Mouse (Mus musculus) heart, adult 2 months (tissue): Measurements from ENCODE around the gene Capzb. TPM values are rescaled to one million over a fixed set of nuclear protein-coding genes. Genes with fewer than 3 reads are reported as not detected.

Experiments used
- DNase-seq, 2 experiments: peaks; one replicate each; pipeline ENCODE4 v3.0.0; 2021
- H3K27ac ChIP-seq: fragments of 200-600 bp; 2 replicates; pipeline ENCODE4 v1.8.1; 2022
- H3K27me3 ChIP-seq: fragments of 200-500 bp; 2 replicates; pipeline ENCODE4 v1.6.1; 2012; ENCODE audit warnings: mild to moderate bottlenecking, low read length, inconsistent platforms, mixed read lengths; ENCODE audit not compliant: control insufficient read depth, insufficient read depth
- H3K36me3 ChIP-seq: fragments of 200-500 bp; 2 replicates; pipeline ENCODE4 v1.6.1; 2012; ENCODE audit warnings: low read length, inconsistent platforms; ENCODE audit not compliant: control insufficient read depth, insufficient read depth
- H3K4me1 ChIP-seq: fragments of 200-500 bp; 2 replicates; pipeline ENCODE4 v1.6.1; 2011; ENCODE audit warnings: low read length; ENCODE audit not compliant: control insufficient read depth, insufficient read depth
- H3K4me3 ChIP-seq: fragments of 200-600 bp; 2 replicates; pipeline ENCODE4 v1.8.1; 2022
- H3K79me2 ChIP-seq: fragments of 200-500 bp; replicated peaks from 2 replicates; pipeline ENCODE4 v1.6.1; 2012; ENCODE audit warnings: mild to moderate bottlenecking, inconsistent platforms, low read length, moderate library complexity, mixed read lengths; ENCODE audit not compliant: control insufficient read depth, insufficient read depth
- H3K9ac ChIP-seq: fragments of 200-500 bp; 2 replicates; pipeline ENCODE4 v1.6.1; 2012; ENCODE audit warnings: low read depth, mild to moderate bottlenecking, control low read depth, inconsistent platforms, low read length, mixed read lengths
- CTCF ChIP-seq: fragments of 200-600 bp; IDR thresholded peaks from 2 replicates; pipeline ENCODE4 v1.8.1; 2022; ENCODE audit warnings: antibody characterized with exemption, mild to moderate bottlenecking, moderate library complexity
- EP300 ChIP-seq: fragments of 200-500 bp; IDR thresholded peaks from 2 replicates; pipeline ENCODE4 v1.6.1; 2011; ENCODE audit warnings: low read depth, low read length, control low read depth; ENCODE audit not compliant: insufficient read depth
- POLR2A ChIP-seq: fragments of 200-500 bp; IDR thresholded peaks from 2 replicates; pipeline ENCODE4 v1.6.1; 2011; ENCODE audit warnings: mild to moderate bottlenecking, low read depth, low read length, control low read depth; ENCODE audit not compliant: insufficient read depth
- WGBS: fragments of 180-500 bp; shearing (Covaris S2); methylation state at CpG from one replicate; pipeline ENCODE4 v1.1.7; 2018; 5-methylcytosine and 5-hydroxymethylcytosine counted together
- intact Hi-C: fragments of 180-260 bp; cut with DNase I; formaldehyde crosslinking; loops from one replicate; pipeline ENCODE4 v1.15.1; 2025
- polyA plus RNA-seq: library from polyadenylated mRNA; depleted of rRNA; stranded (reverse); fragments of >200 nt; gene quantifications from 2 replicates; pipeline ENCODE4 v1.2.3, GENCODE M21; 2012
- total RNA-seq, 2 experiments: library from RNA; stranded (reverse); gene quantifications; 2 replicates each; pipeline ENCODE4 v1.2.3; 2021

Gene Capzb
- total and polyA plus RNA-seq, 3 experiments, result 160 to 392 (median 342) TPM

DNA sequence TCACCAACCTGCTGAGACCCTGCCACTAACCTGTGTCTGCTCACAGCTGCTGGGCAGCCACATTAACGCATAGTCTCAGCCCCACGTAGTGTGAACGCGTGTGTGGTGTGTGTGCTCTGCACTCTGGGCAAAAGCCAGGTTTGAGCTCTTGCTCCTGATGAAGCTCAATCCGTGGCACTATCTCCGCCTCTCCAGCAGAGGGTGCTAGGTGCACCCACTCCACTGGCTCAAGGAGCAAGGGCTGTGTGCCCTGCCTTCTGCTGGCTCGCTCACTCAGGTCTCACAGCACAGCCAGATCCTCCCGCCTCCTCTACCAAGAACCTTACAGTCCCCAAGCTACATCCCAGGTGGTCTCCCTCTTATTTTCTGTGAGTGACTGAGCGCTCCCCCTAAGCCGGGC, 96.3 kb downstream of the Capzb start:
- 63% methylated on average over 10 of the region's 10 CpGs for WGBS
- no peak for TF ChIP-seq POLR2A
- 0 out of 2 replicates have a peak, but pooled peaks have one; percentile 5 for TF ChIP-seq EP300
- peak; percentile 83 for TF ChIP-seq CTCF
- no peak overlapping the region for H3K4me3 ChIP-seq
- H3K9ac ChIP-seq, result no peak overlapping the region
- intact Hi-C loops, result loop anchor here (5.0 kb wide), 1 partner anchor 48 kb away; no protein-coding TSS in a partner anchor
- DNase-seq, result peak; percentile 48 to 49
- H3K27me3 ChIP-seq, result no peaks in the 10 kb centered on the region
- no peaks in the 10 kb centered on the region for H3K36me3 ChIP-seq
- no peaks in the 10 kb centered on the region for H3K79me2 ChIP-seq
- H3K27ac ChIP-seq, result no peak overlapping the region
- H3K4me1 ChIP-seq, result peaks cover 4% of the 10 kb centered on the region

DNA sequence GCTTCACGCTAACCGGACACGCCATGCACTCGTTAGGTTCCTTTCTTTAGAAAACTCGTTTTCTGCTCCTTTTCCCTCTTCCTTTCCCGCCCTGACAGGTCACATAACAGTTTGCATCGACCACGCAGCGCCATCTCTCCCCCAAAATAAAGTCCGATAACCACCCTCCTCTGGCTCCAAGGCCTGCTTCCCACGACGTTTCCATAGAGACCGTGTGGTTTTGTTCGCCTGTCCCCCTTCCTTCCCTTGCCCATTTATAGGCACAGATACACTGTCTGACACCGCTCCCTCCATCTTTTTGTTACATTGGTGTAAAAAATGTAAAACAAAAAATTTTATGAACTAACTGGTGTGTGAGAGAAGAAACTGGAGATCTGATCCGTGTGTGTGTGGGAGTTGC, 98.4 kb downstream of the Capzb start:
- no peak overlapping the region for H3K9ac ChIP-seq
- no peak for DNase-seq
- H3K79me2 ChIP-seq, result no peaks in the 10 kb centered on the region
- no peaks in the 10 kb centered on the region for H3K27me3 ChIP-seq
- intact Hi-C loops, result no loop called here
- H3K4me1 ChIP-seq, result peaks cover 4% of the 10 kb centered on the region
- no peak overlapping the region for H3K4me3 ChIP-seq
- TF ChIP-seq CTCF, result no peak
- no peak for TF ChIP-seq EP300
- TF ChIP-seq POLR2A, result no peak
- H3K36me3 ChIP-seq, result no peaks in the 10 kb centered on the region
- 87% methylated on average over 16 of the region's 16 CpGs for WGBS
- no peak overlapping the region for H3K27ac ChIP-seq

DNA sequence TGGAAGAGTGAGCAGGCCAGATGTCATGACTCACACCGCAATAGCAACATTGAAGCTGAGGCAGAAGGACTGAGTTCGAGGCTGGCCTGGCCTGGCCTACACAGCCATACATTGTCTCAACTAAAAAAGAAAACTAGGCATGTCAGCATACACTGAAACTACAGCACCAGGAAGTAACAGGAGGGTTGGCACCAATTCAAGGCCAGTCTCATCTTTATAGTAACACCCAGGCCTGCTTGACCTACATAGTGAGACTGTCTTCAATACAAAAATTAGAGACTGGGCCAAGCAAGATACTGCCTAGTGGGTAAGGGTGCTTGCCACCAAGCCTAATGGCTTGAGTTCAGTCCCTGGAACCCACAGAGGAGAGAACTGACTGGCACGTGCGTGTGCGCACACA, 99.3 kb downstream of the Capzb start:
- intact Hi-C loops, result no loop called here
- no peaks in the 10 kb centered on the region for H3K27me3 ChIP-seq
- no peak overlapping the region for H3K9ac ChIP-seq
- TF ChIP-seq POLR2A (no peak), CTCF (no peak), EP300 (no peak)
- H3K79me2 ChIP-seq, result no peaks in the 10 kb centered on the region
- no peak overlapping the region for H3K4me3 ChIP-seq
- no peak overlapping the region for H3K27ac ChIP-seq
- peaks cover 4% of the 10 kb centered on the region for H3K4me1 ChIP-seq
- DNase-seq, result no peak
- H3K36me3 ChIP-seq, result no peaks in the 10 kb centered on the region
- WGBS, result 90% methylated on average over 5 of the region's 5 CpGs

DNA sequence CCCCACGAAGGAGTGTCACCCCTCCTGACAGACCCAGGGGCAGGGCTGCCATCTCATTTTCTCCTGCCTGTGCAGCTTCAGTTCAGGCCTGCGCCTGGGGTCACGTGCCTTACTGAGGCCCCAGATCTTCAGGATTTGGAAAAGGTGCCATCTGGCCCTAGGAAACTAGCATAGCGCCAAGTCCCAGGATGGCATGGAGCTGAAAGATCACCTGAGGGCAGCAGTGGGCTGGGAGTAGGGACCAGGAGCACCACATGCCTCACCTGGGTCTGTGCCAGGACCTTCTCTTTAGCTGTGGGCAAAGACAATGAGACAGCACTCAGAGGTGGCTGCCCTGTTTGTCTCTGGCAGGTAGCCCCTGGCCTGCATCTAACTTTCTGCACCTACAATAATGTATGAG, 104.9 kb downstream of the Capzb start:
- H3K4me1 ChIP-seq, result peaks cover 1% of the 10 kb centered on the region; the same call in 1 of the 2 replicates
- peak; percentile 62 to 76 for DNase-seq
- no peaks in the 10 kb centered on the region for H3K27me3 ChIP-seq
- H3K9ac ChIP-seq, result no peak overlapping the region
- no peaks in the 10 kb centered on the region for H3K79me2 ChIP-seq
- intact Hi-C loops, result no loop called here
- no peaks in the 10 kb centered on the region for H3K36me3 ChIP-seq
- TF ChIP-seq CTCF (peak; percentile 54), EP300 (peak; percentile 87), POLR2A (no peak)
- 68% methylated on average over 4 of the region's 4 CpGs for WGBS
- H3K4me3 ChIP-seq, result no peak overlapping the region
- no peak overlapping the region for H3K27ac ChIP-seq

DNA sequence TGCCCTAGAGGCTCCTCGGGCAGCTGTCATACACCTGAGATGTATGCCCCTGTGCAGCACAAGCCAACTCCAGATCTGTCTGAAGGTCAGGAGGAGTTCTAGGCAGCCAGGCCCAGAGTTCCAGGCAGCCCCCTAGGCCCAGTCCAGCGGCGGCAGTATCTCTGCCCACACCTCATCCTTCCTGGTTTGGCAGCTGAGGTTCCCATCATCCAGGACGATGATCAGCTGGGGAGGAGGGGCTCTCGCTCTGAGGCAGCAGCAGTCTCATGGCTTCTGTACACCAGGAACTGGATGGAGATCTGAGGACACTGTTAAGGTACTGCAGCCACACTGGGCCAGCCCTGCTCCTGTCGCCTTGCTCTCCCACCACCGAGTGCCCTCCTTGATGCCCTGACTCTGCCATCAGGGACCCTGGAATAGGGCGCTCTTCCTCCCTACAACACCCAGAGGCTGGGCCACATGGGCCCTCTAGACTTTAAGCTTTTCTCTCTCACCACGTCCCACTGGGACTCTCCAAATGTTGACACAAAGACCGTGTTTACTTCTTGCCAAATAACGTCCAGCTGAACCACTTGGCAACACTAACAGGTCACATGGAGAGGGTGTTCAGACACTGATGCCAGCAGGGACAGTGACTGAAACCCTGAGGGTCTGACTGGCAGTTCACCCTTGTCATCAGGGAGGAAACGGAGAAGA, 106.1 kb downstream of the Capzb start:
- WGBS, result 57% methylated on average over 12 of the region's 12 CpGs
- TF ChIP-seq POLR2A (no peak), EP300 (no peak), CTCF (no peak)

DNA sequence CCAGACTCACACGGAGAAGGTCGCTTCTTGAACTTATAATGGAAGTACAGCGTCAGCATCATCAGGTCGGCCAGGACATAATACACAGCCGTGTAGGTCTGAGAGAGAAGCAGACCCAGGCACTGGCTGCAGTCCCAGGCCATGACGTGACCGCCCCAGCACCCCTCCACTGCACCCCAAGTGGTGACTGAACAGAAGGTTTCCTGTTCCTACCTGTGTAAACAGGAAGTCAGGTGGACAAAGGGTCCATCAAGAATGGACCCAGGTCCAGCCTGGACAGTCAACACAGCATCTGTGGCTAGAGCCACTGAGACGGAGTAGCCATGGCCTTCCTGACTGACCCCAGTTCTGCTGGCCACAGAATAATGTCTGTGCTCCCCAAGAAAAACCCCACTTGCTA, 109.1 kb downstream of the Capzb start:
- Histone ChIP-seq H3K36me3 (no peaks in the 10 kb centered on the region), H3K4me3 (no peak overlapping the region), H3K4me1 (peaks cover 1% of the 10 kb centered on the region; the same call in 1 of the 2 replicates), H3K79me2 (no peaks in the 10 kb centered on the region), H3K27me3 (no peaks in the 10 kb centered on the region), H3K9ac (no peak overlapping the region), H3K27ac (no peak overlapping the region)
- DNase-seq, result no peak
- 90% methylated on average over 8 of the region's 8 CpGs for WGBS
- TF ChIP-seq POLR2A (no peak), EP300 (no peak), CTCF (no peak)
- intact Hi-C loops, result no loop called here

More for the DNA sequence above, 106.1 kb downstream of the Capzb start:
- Histone ChIP-seq H3K9ac (no peak overlapping the region), H3K79me2 (no peaks in the 10 kb centered on the region), H3K27me3 (no peaks in the 10 kb centered on the region), H3K4me3 (no peak overlapping the region), H3K27ac (no peak overlapping the region), H3K4me1 (peaks cover 1% of the 10 kb centered on the region; the same call in 1 of the 2 replicates), H3K36me3 (no peaks in the 10 kb centered on the region)
- no peak for DNase-seq
- intact Hi-C loops, result no loop called here
